Mouse (Mus musculus): ENCODE data around the gene Iffo2. TPM values are rescaled to one million over a fixed set of nuclear protein-coding genes. Genes with fewer than 3 reads are reported as not detected.

Iffo2 gene
- total RNA-seq, 2 experiments from 2014 or later = 8.7 to 9.1 TPM

- intact Hi-C loops (cut with DNase I) = no loop called here
- DNase-seq = no peak
Measured at GRCm38 (mm10) chr4:139631141-139631540, 100.8 kb downstream of the Iffo2 start.

DNA sequence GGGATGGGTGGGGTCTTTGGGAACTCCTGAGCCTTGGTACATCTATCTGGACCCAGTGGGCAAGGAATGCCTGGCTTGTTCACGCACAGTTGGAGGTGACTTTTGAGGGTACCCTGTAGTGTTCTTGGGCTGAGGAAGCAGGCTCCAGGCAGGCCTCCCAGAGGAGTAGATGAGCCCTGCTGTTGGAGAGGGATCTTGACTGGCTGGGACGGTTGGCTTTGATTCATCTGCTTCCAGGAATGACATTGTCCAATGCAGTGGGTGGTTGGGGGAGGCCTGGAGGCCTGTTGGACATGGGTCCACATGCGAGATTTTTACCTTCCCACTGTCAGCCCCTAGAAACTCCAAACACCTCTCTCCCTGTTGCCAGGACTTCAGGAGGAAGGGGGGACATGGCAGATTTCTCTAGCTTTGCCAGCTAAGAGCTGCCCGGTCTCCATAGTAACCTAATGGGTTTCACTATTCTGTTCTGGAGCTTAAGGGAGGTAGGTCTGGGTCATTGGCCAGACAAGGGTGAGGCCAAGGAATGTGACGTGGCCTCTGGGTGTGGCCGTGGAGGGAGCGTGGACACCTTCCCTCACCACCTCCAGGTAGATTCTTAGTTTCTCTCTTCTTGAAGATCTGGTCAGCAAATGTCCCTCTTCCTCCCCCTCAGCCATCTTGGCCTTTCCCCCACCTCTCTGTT, 101.4 kb downstream of the Iffo2 start:
- DNase-seq = no peak
- intact Hi-C loops (cut with DNase I) = no loop called here

DNA sequence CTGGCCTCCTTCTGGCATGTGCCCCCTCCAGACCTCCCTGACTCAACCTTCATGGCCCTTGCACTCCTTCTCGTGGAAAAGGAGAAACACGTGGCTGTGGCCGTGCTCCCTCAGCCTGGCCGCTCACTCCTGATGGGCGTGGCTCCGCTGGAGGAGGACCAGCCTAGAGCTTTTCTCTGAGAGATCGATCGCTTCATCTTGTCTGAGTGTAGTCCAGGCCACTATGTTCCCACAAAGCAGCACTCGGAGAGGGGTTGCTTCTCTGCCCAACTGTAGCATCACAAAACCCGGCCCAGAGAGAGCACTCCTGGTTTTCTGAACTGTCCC, 101.9 kb downstream of the Iffo2 start:
- intact Hi-C loops (cut with DNase I) = no loop called here
- no peak for DNase-seq

DNA sequence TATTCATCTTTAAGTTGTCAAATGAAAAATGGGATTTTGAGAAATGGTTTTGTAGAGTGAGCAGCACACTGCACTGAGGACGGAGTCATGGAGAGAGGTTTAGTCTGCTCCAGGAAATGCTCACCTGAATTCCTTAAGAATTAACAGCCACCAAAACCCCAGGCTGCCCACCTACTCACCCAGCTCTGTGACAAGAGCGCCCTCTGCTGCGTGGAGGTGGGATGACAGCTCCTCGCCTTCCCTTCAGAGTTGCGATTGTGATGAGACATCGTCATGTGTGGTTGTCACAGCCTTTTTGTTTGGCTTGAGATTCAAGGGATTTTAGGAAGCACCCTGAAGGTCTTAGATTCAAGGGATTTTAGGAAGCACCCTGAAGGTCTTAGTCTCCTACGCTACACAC, 106.0 kb downstream of the Iffo2 start:
- intact Hi-C loops (cut with DNase I) = loop anchor here (1.0 kb wide), 2 partner anchors 25 to 166 kb away; no protein-coding TSS in a partner anchor
- DNase-seq = peak; percentile 76 to 86

- DNase-seq = no peak
- intact Hi-C loops (cut with DNase I) = no loop called here
Measured at GRCm38 (mm10) chr4:139637847-139638246, 107.5 kb downstream of the Iffo2 start.

GRCm38 (mm10) chr4:139638356-139638755, 108.0 kb downstream of the Iffo2 start:
- intact Hi-C loops (cut with DNase I) = no loop called here
- DNase-seq = no peak

DNA sequence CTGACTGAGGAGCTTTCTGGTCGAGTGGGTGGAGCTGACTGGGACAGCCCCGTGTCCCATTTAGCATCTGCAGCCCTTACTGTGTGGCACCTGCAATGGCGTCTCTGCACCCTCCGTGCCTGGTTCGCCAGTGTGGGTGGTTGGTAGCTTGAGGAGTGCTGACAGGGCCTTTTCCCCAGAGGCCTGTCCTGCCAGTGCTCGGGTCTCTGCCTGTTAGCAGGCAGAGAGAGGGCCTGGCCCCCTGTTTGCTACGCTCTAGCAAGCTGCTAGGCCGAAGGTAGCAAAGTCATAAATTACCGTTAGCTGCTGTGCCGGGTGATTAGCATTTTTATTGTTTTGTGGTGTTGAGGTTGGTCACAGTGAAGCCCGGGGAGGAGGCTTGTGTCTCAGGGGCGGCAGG, 109.5 kb downstream of the Iffo2 start:
- intact Hi-C loops (cut with DNase I) = no loop called here
- DNase-seq = no peak

DNA sequence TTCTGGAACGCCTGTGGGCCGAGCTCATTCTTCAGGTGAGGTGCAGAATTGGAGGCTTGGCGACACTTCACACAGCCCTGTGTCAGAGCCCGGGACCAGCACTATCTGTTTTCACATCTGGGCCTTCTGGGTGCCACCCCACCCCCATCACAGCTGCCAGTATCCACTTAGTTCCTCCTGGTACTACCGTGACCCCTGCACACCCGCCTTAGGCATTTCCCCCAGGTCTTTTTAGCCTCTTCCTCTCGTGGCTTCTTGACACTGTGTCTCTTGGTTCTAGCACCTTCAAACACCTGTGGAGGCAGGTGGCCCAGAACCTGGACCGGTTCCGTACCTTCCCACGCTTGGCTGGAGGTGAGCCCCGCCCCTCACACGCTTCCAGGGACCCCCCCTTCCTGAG, 110.0 kb downstream of the Iffo2 start:
- no peak for DNase-seq
- intact Hi-C loops (cut with DNase I) = no loop called here

- intact Hi-C loops (cut with DNase I) = no loop called here
- no peak for DNase-seq
Measured at GRCm38 (mm10) chr4:139640775-139641174, 110.4 kb downstream of the Iffo2 start.

DNA sequence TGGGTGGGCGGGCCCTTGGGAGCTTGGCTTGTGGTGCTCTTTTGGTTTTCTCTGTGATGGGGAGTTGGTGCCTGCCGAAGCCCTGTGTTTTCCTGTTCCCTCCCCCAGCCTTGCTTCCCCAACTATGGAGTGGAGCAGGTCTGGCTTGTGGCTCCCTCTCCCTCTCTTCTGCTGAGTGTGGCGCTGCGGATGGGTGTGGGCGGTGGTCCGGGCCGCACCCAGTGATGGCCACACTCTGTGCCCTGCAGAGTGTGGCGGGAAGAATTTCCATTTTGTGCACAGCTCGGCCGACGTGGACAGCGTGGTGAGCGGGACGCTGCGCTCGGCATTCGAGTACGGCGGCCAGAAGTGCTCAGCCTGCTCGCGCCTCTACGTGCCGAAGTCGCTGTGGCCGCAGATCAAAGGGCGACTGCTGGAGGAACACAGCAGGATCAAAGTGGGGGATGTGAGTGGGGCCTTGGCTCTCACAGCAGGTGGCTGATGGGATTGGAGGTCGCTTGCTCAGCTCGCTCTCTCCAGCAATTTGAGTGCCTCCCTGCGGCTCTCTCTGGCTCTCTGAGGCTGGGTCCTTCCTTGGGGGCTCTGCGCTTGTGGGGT, 111.6 kb downstream of the Iffo2 start:
- intact Hi-C loops (cut with DNase I) = no loop called here

GRCm38 (mm10) chr4:139643972-139644371, 113.6 kb downstream of the Iffo2 start:
- intact Hi-C loops (cut with DNase I) = loop anchor here (1.0 to 2.0 kb wide), 2 partner anchors 27 to 214 kb away; no protein-coding TSS in a partner anchor
- peak; percentile 74 to 85 for DNase-seq

More for the DNA sequence above, 111.6 kb downstream of the Iffo2 start:
- peak in 1 of 2 experiments; percentile 23 for DNase-seq

- intact Hi-C loops (cut with DNase I) = no loop called here
- DNase-seq = no peak
Measured at GRCm38 (mm10) chr4:139646916-139647315, 116.6 kb downstream of the Iffo2 start.

DNA sequence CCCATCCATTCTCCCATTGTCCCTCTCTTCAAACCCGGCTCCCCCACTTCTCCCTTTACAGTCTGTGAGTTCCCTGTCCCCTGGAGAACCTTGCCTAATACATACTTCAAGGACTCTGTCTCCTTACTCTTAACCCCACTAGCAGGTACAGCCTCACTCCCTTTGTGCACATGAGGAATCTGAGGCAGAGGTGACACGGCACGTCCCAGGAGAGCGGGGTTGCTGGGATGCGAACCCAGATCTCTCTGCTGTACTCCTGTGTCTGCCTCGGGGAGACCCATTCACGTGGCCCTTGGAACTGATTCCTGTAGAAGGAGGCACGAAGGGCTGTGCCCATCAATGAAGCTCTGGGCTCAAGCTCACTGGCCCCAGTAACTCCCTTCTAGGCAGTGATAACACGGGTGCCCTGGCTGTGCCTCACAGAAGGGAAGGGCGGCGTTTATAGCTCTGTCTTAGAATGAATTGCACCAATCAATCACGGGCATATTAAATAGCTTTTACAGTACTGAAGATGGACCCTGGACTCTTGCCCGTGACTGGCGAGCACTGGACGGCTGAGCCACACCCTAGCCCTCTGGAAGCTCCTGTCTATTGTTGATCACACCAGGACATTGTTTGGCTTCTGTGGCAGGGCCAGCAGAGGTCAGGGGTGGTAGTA, 119.9 kb downstream of the Iffo2 start:
- DNase-seq = no peak
- intact Hi-C loops (cut with DNase I) = no loop called here

- intact Hi-C loops (cut with DNase I) = no loop called here
- DNase-seq = no peak
Measured at GRCm38 (mm10) chr4:139650907-139651306, 120.6 kb downstream of the Iffo2 start.

DNA sequence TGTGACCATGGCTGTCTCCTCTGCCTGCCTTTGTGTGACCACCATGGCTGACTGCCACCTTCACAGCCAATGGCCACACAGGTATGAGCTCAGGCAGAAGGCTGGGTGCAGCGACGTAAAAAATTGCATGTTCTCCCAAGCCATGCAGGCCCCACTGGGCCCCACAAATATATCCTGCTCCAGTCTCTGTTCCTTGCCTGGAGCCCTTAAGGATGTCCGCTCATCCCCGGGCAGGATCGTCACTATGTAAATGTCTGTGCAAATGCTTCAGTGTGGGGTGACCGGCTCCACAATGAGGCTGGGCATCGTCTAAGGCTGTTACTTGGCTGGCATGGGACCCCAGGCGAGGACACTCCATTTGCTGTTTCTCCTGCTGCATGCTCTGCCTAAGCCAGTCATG, 122.9 kb downstream of the Iffo2 start, which contains the start of gene Tas1r2:
TSS of gene Tas1r2 (plus strand) at position 301 of the 400 bp plus-strand sequence.
- no peak for DNase-seq
- intact Hi-C loops (cut with DNase I) = no loop called here

DNA sequence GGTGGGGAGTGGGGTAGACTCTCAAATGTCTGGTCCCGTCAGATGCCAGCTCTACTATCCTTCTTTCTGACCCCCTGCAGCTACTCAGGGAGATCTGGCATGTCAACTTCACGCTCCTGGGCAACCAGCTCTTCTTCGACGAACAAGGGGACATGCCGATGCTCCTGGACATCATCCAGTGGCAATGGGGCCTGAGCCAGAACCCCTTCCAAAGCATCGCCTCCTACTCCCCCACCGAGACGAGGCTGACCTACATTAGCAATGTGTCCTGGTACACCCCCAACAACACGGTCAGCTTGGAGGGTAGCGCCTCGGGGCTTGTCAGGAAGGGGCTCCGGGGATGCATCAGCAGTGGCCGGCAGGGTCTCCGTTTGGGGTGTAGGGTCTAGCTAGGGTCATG, 131.5 kb downstream of the Iffo2 start:
- intact Hi-C loops (cut with DNase I) = no loop called here
- DNase-seq = no peak

DNA sequence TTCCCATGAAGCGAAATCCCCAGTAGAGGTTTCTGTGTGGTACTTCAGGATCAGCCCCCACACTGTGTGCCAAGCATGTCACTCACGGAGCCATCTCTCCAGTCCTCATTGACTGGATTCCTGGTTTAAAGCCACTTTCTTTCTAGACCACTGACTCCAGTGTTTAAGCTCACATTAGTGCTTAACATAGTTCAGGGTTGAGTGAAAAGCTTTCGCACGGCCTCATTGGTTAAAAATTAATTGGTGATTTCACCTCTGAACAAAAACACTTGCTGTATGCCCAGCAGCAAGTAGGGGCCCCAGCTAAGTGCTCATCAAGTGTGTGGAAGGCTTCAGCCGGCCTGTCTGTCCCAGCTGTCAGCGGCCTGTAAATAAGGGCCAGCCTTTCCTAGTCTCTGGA, 137.3 kb downstream of the Iffo2 start:
- DNase-seq = no peak
- intact Hi-C loops (cut with DNase I) = no loop called here

- DNase-seq = peak; percentile 57 to 70
- intact Hi-C loops (cut with DNase I) = loop anchor here (2.0 kb wide), 1 partner anchor 25 kb away; no protein-coding TSS in a partner anchor
Measured at GRCm38 (mm10) chr4:139669847-139670246, 139.5 kb downstream of the Iffo2 start.

All from heart, postnatal 14 days (tissue).